Mouse (Mus musculus): ENCODE measurements around the gene Ednra. TPM values are rescaled to one million over a fixed set of nuclear protein-coding genes. Genes with fewer than 3 reads are reported as not detected.

Ednra gene
- polyA plus RNA-seq, 1 experiment = 0.34 TPM

DNA sequence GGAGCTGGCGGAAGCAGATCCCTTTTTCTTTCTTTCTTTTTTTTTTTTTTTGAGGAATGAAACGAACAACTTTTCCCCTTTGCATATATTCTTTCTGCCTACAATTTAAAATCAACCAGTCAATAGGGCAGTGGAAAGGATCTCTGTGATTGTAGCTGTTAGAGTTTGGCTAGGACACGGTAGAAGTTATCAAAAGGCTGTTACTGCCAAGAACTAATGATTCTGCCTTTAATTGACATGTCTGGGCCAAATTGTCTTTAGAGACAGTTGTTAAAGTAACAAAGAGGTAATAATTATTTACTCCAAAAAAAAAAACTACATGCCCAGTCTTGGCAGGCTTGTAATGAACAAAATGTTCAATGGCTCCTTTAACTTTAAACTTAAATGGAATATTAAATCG, 26.1 kb upstream of the Ednra start:
- TF ChIP-seq POLR2A (IDR thresholded peaks at IDR 0.05; ENCODE audit: insufficient read depth, low read length) (no peak), EP300 (IDR thresholded peaks at IDR 0.05; ENCODE audit: insufficient read depth, low read depth, low read length) (no peak), CTCF (IDR thresholded peaks at IDR 0.05; ENCODE audit: low read depth, low read length) (no peak)
- Histone ChIP-seq H3K9ac (ENCODE audit: low read depth, poor library complexity, severe bottlenecking) (no peak overlapping the region), H3K27me3 (ENCODE audit: control insufficient read depth, insufficient read depth, low read length, poor library complexity, severe bottlenecking) (peaks cover 1% of the 10 kb centered on the region; the same call in 1 of the 2 replicates), H3K36me3 (ENCODE audit: control insufficient read depth, insufficient read depth, low read length, poor library complexity, severe bottlenecking) (no peaks in the 10 kb centered on the region), H3K4me3 (ENCODE audit: low read depth, low read length) (no peak overlapping the region), H3K27ac (ENCODE audit: insufficient read depth, low read length) (no peak overlapping the region), H3K4me1 (ENCODE audit: control insufficient read depth, insufficient read depth, low read length) (no peaks in the 10 kb centered on the region), H3K9me3 (replicated peaks; ENCODE audit: control insufficient read depth, insufficient read depth, low read length, poor library complexity, severe bottlenecking) (no peaks in the 10 kb centered on the region)

DNA sequence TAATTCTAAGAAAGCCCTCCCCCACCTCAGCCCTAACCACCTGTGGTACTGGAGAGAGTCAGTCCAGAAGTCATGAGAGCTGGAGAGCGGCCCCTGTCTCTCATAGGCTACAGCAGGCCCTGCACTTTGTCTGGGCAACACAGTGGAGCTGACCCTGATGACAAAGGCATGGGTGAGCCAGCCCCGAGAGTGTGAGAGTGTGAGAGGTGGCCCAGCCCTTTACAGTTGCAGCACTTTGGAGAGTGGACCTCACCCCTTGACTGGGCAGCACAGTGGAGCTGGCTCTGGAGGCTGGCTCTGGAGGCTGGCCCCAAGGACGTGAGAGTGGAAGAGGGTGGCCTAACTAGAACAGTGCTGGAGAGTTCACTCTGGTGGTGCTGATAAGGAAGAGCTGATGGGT, 20.2 kb upstream of the Ednra start:
- Histone ChIP-seq H3K27ac (ENCODE audit: insufficient read depth, low read length) (no peak overlapping the region), H3K4me1 (ENCODE audit: control insufficient read depth, insufficient read depth, low read length) (no peaks in the 10 kb centered on the region), H3K9me3 (replicated peaks; ENCODE audit: control insufficient read depth, insufficient read depth, low read length, poor library complexity, severe bottlenecking) (no peaks in the 10 kb centered on the region), H3K36me3 (ENCODE audit: control insufficient read depth, insufficient read depth, low read length, poor library complexity, severe bottlenecking) (no peaks in the 10 kb centered on the region), H3K4me3 (ENCODE audit: low read depth, low read length) (no peak overlapping the region), H3K9ac (ENCODE audit: low read depth, poor library complexity, severe bottlenecking) (no peak overlapping the region), H3K27me3 (ENCODE audit: control insufficient read depth, insufficient read depth, low read length, poor library complexity, severe bottlenecking) (peaks cover 1% of the 10 kb centered on the region; the same call in 1 of the 2 replicates)
- TF ChIP-seq EP300 (IDR thresholded peaks at IDR 0.05; ENCODE audit: insufficient read depth, low read depth, low read length) = no peak
- TF ChIP-seq POLR2A (IDR thresholded peaks at IDR 0.05; ENCODE audit: insufficient read depth, low read length) = no peak
- TF ChIP-seq CTCF (IDR thresholded peaks at IDR 0.05; ENCODE audit: low read depth, low read length) = no peak

DNA sequence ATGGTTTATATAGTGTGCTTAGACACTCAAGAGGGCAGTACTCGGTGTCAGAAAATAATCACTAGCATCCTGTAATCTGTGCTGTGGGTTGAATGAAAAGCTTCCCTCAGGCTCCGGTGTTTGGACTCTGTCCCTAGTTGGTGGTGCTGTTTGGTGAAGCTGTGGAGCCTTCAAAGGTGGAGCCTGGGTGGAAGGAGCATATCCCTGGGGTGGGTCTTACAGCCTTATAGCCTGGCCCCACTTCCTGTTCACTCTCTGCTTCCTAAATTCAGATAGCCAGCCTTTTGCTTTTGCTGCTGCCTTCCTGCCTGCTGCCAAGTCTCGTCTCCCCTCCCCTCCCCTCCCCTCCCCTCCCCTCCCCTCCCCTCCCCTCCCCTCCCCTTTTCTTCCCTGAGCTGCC, 18.1 kb upstream of the Ednra start:
- no peak for TF ChIP-seq EP300 (IDR thresholded peaks at IDR 0.05; ENCODE audit: insufficient read depth, low read depth, low read length)
- no peak for TF ChIP-seq CTCF (IDR thresholded peaks at IDR 0.05; ENCODE audit: low read depth, low read length)
- no peak for TF ChIP-seq POLR2A (IDR thresholded peaks at IDR 0.05; ENCODE audit: insufficient read depth, low read length)
- Histone ChIP-seq H3K36me3 (ENCODE audit: control insufficient read depth, insufficient read depth, low read length, poor library complexity, severe bottlenecking) (no peaks in the 10 kb centered on the region), H3K4me3 (ENCODE audit: low read depth, low read length) (no peak overlapping the region), H3K9ac (ENCODE audit: low read depth, poor library complexity, severe bottlenecking) (no peak overlapping the region), H3K4me1 (ENCODE audit: control insufficient read depth, insufficient read depth, low read length) (no peaks in the 10 kb centered on the region), H3K9me3 (replicated peaks; ENCODE audit: control insufficient read depth, insufficient read depth, low read length, poor library complexity, severe bottlenecking) (no peaks in the 10 kb centered on the region; the same call in 1 of the 2 replicates), H3K27me3 (ENCODE audit: control insufficient read depth, insufficient read depth, low read length, poor library complexity, severe bottlenecking) (peaks cover 1% of the 10 kb centered on the region; the same call in 1 of the 2 replicates), H3K27ac (ENCODE audit: insufficient read depth, low read length) (no peak overlapping the region)

DNA sequence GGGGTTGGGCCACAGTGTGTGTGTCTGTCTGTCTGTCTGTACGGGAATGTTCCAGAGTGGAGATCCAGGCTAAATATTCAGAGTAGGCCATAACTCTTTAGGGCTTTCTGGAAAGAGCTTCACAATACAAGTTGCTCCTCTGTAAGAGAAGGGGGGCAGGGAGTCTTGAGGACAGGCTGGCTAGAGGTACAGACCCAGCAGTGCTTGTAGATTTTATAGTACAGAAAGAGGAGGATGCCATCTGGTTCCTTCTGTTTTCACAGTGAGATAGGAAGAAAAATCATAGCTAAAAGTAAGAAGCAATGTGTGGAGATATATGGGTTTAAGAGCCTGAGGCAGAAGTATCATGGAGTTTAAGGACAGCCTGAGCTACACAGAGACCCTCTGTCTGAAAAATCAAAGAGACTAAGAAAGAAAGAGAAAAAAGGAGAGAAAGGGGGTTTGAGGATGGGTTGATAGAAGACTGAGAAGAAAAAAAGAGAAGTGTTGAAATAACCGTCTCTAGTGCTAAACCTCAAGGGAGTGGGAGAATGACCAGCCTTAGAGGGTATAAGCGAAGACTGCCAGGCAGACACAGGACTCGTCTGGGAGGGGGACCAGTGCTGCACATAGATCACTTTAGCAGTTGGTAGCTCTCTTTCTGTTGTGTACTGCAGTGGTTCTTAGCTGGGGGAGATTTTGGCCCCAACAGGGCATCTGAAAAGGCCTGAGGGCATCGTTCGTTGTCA, 16.9 kb upstream of the Ednra start:
- H3K36me3 ChIP-seq (ENCODE audit: control insufficient read depth, insufficient read depth, low read length, poor library complexity, severe bottlenecking) = no peaks in the 10 kb centered on the region
- no peaks in the 10 kb centered on the region for H3K4me1 ChIP-seq (ENCODE audit: control insufficient read depth, insufficient read depth, low read length)
- H3K9me3 ChIP-seq (replicated peaks; ENCODE audit: control insufficient read depth, insufficient read depth, low read length, poor library complexity, severe bottlenecking) = no peaks in the 10 kb centered on the region; the same call in 1 of the 2 replicates
- peaks cover under 1% of the 10 kb centered on the region; the same call in 1 of the 2 replicates for H3K27me3 ChIP-seq (ENCODE audit: control insufficient read depth, insufficient read depth, low read length, poor library complexity, severe bottlenecking)
- no peak overlapping the region for H3K9ac ChIP-seq (ENCODE audit: low read depth, poor library complexity, severe bottlenecking)
- TF ChIP-seq POLR2A (IDR thresholded peaks at IDR 0.05; ENCODE audit: insufficient read depth, low read length) = no peak
- TF ChIP-seq EP300 (IDR thresholded peaks at IDR 0.05; ENCODE audit: insufficient read depth, low read depth, low read length) = no peak
- TF ChIP-seq CTCF (IDR thresholded peaks at IDR 0.05; ENCODE audit: low read depth, low read length) = no peak
- H3K4me3 ChIP-seq (ENCODE audit: low read depth, low read length) = no peak overlapping the region
- no peak overlapping the region for H3K27ac ChIP-seq (ENCODE audit: insufficient read depth, low read length)

DNA sequence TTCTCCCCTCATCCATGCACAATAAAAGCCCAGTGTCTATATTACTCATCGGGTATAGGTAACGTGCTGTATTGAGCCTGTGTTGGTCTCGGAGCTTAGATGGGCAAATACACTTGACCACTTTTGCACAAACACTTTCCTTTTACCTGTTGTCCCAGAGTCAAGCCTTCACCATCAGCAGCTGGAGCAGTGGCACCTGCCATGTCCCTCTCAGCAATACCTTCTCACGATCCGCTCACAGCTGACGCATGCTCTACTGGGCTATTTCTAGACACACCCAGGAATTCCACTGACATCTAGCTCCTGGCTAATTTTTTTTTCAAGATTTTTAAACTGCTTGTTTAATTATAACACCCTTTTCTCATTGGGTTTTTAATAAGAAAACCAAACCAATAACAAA, 14.2 kb upstream of the Ednra start:
- Histone ChIP-seq H3K36me3 (ENCODE audit: control insufficient read depth, insufficient read depth, low read length, poor library complexity, severe bottlenecking) (no peaks in the 10 kb centered on the region), H3K9ac (ENCODE audit: low read depth, poor library complexity, severe bottlenecking) (no peak overlapping the region), H3K4me3 (ENCODE audit: low read depth, low read length) (no peak overlapping the region), H3K27ac (ENCODE audit: insufficient read depth, low read length) (no peak overlapping the region), H3K9me3 (replicated peaks; ENCODE audit: control insufficient read depth, insufficient read depth, low read length, poor library complexity, severe bottlenecking) (no peaks in the 10 kb centered on the region; the same call in 1 of the 2 replicates), H3K27me3 (ENCODE audit: control insufficient read depth, insufficient read depth, low read length, poor library complexity, severe bottlenecking) (no peaks in the 10 kb centered on the region; the same call in 1 of the 2 replicates), H3K4me1 (ENCODE audit: control insufficient read depth, insufficient read depth, low read length) (no peaks in the 10 kb centered on the region)
- TF ChIP-seq CTCF (IDR thresholded peaks at IDR 0.05; ENCODE audit: low read depth, low read length) = no peak
- TF ChIP-seq POLR2A (IDR thresholded peaks at IDR 0.05; ENCODE audit: insufficient read depth, low read length) = no peak

DNA sequence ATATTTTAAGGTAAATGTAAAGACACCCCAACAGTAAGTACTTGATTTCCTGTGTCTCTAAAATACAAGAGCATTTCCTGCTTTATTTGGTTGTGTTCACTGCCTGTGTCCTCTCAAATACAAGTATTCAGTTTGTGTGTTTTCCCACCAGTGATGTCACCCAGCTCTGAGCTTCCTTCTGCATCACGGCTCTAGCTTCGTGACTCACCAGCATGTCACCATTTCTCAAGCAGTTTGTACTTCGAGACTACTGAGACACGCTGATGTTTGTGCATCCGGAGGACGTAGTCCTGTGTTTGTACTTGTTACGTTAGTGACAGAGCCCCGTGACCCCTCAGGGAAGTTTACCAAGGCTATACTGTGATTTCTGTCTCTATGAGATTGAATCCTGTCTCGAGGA, 13.1 kb upstream of the Ednra start:
- Histone ChIP-seq H3K9ac (ENCODE audit: low read depth, poor library complexity, severe bottlenecking) (no peak overlapping the region), H3K36me3 (ENCODE audit: control insufficient read depth, insufficient read depth, low read length, poor library complexity, severe bottlenecking) (no peaks in the 10 kb centered on the region), H3K27me3 (ENCODE audit: control insufficient read depth, insufficient read depth, low read length, poor library complexity, severe bottlenecking) (no peaks in the 10 kb centered on the region; the same call in 1 of the 2 replicates), H3K9me3 (replicated peaks; ENCODE audit: control insufficient read depth, insufficient read depth, low read length, poor library complexity, severe bottlenecking) (peaks cover 9% of the 10 kb centered on the region), H3K4me1 (ENCODE audit: control insufficient read depth, insufficient read depth, low read length) (no peaks in the 10 kb centered on the region), H3K4me3 (ENCODE audit: low read depth, low read length) (no peak overlapping the region), H3K27ac (ENCODE audit: insufficient read depth, low read length) (no peak overlapping the region)
- TF ChIP-seq CTCF (IDR thresholded peaks at IDR 0.05; ENCODE audit: low read depth, low read length) (no peak), EP300 (IDR thresholded peaks at IDR 0.05; ENCODE audit: insufficient read depth, low read depth, low read length) (no peak), POLR2A (IDR thresholded peaks at IDR 0.05; ENCODE audit: insufficient read depth, low read length) (no peak)
